Mouse (Mus musculus) cerebellum, postnatal 36 days (tissue): ENCODE results near the gene Dnah10.

Source experiments
- DNase-seq, 2 experiments: peaks; one replicate each; pipeline ENCODE4 v3.0.0; 2021 to 2022; ENCODE audit warnings: mixed read lengths in 2 of 2

The Dnah10 gene

GRCm38 (mm10) chr5:124872033-124872432 lies 147.1 kb downstream of the Dnah10 start:
- DNase-seq, result no peak

DNA sequence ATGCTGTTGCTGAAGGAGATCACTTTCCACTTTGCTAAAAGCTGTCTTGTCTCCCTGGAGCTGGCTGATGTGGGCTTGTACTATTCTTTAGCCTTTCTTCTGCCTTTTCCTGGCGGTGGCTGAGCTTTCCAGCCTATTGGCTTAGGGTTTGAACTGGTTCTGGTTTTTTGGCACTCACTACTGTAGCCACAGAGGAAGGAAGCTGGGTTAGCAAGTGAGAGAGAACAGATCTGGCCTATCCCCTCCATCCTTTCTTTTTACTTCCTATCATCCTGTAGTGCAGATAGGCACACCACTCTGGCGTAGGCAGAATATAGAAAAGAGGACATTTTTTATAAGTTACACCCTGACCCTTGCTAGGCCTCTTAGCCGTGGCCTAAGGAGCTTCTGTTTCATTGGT lies 148.2 kb downstream of the Dnah10 start:
- no peak for DNase-seq

DNA sequence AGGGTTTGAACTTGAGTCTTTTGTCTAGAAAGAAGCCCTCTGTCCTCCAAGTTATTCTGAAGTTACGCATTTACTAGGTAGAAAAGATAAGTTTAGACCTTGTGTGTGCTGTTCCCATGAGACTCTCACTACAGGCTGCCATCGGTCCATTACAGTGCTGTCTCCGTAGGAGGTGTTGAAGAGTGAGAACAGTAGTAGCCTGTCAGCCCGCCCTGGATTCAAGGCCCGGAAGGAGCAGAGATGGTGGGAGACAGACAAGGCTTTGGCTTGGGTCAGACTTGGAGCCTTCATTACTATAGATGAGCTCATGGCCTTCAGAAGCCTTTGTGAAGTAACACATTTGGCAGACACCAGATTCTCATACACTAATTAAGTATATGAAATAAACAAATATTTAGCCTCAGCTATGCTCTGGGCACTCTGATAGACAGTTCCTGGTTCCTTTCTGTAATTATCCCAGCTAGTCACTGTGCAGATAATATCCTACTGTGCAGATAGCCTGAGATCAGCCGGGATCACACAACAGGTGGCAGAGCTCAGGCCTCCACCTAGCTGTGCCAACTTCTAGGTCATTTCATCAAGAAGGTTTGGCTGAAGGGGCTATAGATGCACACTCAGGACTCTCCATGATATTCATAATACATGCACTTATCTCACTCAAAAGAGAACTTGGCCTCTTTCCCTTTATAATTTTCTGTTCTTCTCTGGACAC lies 149.2 kb downstream of the Dnah10 start:
- DNase-seq, result no peak

- no peak for DNase-seq
Observed at GRCm38 (mm10) chr5:124879251-124879650, 154.4 kb downstream of the Dnah10 start.

DNA sequence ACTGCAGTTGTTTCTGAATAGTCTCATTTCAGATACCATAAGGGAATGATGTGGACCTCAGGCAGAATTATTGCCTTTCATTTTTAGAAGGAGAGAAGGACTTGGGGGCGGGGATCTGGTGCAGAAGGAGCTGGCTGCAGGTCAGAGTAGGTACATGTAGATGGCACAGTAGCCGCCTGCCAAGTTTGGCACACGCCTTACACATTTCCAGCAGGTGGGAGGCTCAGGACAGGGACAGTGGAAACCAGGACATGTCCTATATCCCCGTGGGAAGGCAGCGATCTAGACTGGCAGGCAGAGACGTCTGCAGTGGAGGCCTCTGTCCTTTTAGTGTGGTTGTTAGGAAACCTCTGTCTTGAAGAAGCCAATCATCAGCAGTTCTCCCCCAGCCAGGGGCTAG lies 154.9 kb downstream of the Dnah10 start:
- DNase-seq, result peak; percentile 46 to 48

GRCm38 (mm10) chr5:124883877-124884276 lies 159.0 kb downstream of the Dnah10 start:
- DNase-seq, result peak; percentile 76 to 77
